Mouse (Mus musculus) hindbrain, embryonic 11.5 days (tissue): ENCODE data around the gene Fblim1. TPM values are rescaled to one million over a fixed set of nuclear protein-coding genes. Genes with fewer than 3 reads are reported as not detected.

Source experiments
- ATAC-seq: fragments of 200-750 bp; cut with Nextera tagmentation; 2 replicates; pipeline ENCODE4 v1.8.0; 2017; ENCODE audit warnings: mild to moderate bottlenecking, moderate TSS enrichment, moderate library complexity; ENCODE audit not compliant: low FRiP score
- DNase-seq: peaks from one replicate; pipeline ENCODE4 v3.0.0-alpha.2; 2015; ENCODE audit warnings: low spot score
- H3K27ac ChIP-seq: fragments of 300-500 bp; sonication (generic); 2 replicates; pipeline ENCODE4 v1.5.1; 2014; ENCODE audit warnings: mild to moderate bottlenecking, low read depth, low read length
- H3K27me3 ChIP-seq: fragments of 300-500 bp; sonication (generic); 2 replicates; pipeline ENCODE4 v1.6.1; 2014; ENCODE audit warnings: mild to moderate bottlenecking, low read length, moderate library complexity, mixed read lengths; ENCODE audit not compliant: control insufficient read depth, insufficient read depth
- H3K36me3 ChIP-seq: fragments of 300-500 bp; sonication (generic); 2 replicates; pipeline ENCODE4 v1.6.1; 2014; ENCODE audit warnings: mild to moderate bottlenecking, low read length, moderate library complexity, mixed read lengths; ENCODE audit not compliant: control insufficient read depth, insufficient read depth
- H3K4me1 ChIP-seq: fragments of 300-500 bp; sonication (generic); replicated peaks from 2 replicates; pipeline ENCODE4 v1.6.1; 2014; ENCODE audit warnings: low read length, mixed read lengths; ENCODE audit not compliant: control insufficient read depth, insufficient read depth
- H3K4me2 ChIP-seq: fragments of 300-500 bp; sonication (generic); replicated peaks from 2 replicates; pipeline ENCODE4 v1.6.1; 2014; ENCODE audit warnings: mild to moderate bottlenecking, low read depth, low read length
- H3K4me3 ChIP-seq: fragments of 300-500 bp; sonication (generic); 2 replicates; pipeline ENCODE4 v1.5.1; 2014; ENCODE audit warnings: low read depth, low read length
- H3K9ac ChIP-seq: fragments of 300-500 bp; sonication (generic); 2 replicates; pipeline ENCODE4 v1.6.1; 2014; ENCODE audit warnings: low read depth, low read length
- H3K9me3 ChIP-seq: fragments of 300-500 bp; sonication (generic); 2 replicates; pipeline ENCODE4 v1.6.1; 2016; ENCODE audit warnings: low read length; ENCODE audit not compliant: control insufficient read depth
- WGBS: fragments of 180-500 bp; shearing (Covaris S2); extraction: QIAGEN DNeasy Blood & Tissue Kit; methylation state at CpG from one replicate; pipeline ENCODE4 v1.1.7; 2014; 5-methylcytosine and 5-hydroxymethylcytosine counted together
- polyA plus RNA-seq: library from polyadenylated mRNA; unstranded; fragments of >200 nt; fragmentation: Nextera tagmentation; extraction: Ambion mirVana; gene quantifications from 2 replicates; pipeline ENCODE4 v1.2.1, GENCODE M21; 2014

The Fblim1 gene
- polyA plus RNA-seq, 1 experiment from 2014 or later, result 31.1 TPM

DNA sequence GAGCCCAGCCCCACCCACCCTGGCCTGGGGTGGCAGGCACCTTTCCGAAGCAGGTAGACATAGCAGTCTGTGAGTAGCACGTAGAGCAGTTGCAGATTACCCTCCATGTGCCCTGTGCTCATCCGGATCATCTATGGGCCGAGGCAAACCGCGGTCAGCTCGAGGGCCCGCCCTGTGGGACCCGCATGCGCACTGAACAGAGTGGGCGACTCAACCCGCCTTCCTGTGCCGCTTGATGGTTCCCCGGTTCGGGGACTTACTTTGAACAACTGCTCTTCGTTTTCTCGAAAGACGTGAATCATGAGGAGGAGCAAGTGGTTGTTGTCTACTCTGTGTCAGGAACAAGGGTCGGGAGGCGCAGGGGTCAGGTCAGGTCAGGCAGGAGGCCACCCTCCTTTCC lies 25.4 kb upstream of the Fblim1 start:
- H3K9me3 ChIP-seq, result no peaks in the 10 kb centered on the region
- peaks cover 27% of the 10 kb centered on the region for H3K36me3 ChIP-seq
- H3K4me3 ChIP-seq, result no peak overlapping the region
- H3K27me3 ChIP-seq, result no peaks in the 10 kb centered on the region
- 94% methylated on average over 20 of the region's 20 CpGs for WGBS
- no peak for DNase-seq
- no peak for ATAC-seq
- no peak overlapping the region for H3K27ac ChIP-seq
- H3K9ac ChIP-seq, result no peak overlapping the region
- no peaks in the 10 kb centered on the region for H3K4me1 ChIP-seq
- H3K4me2 ChIP-seq, result no peak overlapping the region

DNA sequence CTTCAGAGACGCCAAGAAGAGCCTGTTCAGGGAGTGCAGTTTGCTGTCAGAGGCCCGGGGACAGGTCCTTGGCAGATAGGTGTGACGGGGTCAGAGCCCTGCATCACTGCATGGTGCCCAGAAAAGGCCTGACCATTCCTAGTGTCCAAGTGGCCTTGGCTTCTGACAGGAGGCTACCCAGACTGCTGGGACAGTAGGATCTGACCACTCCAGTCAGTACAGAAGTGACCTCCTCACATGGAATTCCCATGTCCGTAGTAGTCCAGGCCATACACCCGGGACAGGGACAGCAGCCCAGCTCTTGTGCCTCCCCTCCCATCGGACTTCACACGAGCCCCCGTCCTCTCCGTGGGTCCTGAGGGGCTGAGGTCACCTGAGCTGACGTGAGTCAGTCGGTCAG lies 24.1 kb upstream of the Fblim1 start:
- 91% methylated on average over 11 of the region's 11 CpGs for WGBS
- Histone ChIP-seq H3K27ac (no peak overlapping the region), H3K4me2 (no peak overlapping the region), H3K4me1 (no peaks in the 10 kb centered on the region), H3K9ac (no peak overlapping the region), H3K9me3 (no peaks in the 10 kb centered on the region), H3K27me3 (no peaks in the 10 kb centered on the region), H3K4me3 (no peak overlapping the region), H3K36me3 (peaks cover 27% of the 10 kb centered on the region)
- DNase-seq (no peak), ATAC-seq (0 out of 2 replicates have a peak, but pooled peaks have one; percentile 11)

DNA sequence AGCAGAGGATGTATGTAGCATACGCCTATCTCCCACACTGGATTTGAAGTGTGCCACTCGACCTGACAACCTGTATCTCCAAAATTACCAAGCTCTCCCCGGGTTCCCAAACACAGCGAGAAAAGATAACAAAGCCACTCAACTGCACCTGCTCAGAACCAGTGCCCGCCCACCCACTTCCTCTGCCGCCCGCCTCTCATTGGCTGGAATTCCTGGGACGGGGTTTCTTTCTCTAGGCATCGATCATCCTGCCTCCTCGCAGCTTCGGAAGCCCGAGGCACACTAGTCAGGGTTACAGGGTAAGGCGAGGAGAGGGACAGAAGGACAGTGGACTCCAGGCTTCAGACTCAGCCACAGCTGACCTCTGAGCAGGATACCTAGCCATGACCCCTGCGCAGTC lies 22.8 kb upstream of the Fblim1 start:
- no peak overlapping the region for H3K4me2 ChIP-seq
- no peak overlapping the region for H3K4me3 ChIP-seq
- no peak overlapping the region for H3K9ac ChIP-seq
- no peaks in the 10 kb centered on the region for H3K9me3 ChIP-seq
- ATAC-seq, result no peak
- H3K27ac ChIP-seq, result no peak overlapping the region
- peaks cover 23% of the 10 kb centered on the region for H3K36me3 ChIP-seq
- 87% methylated on average over 14 of the region's 14 CpGs for WGBS
- DNase-seq, result no peak
- H3K4me1 ChIP-seq, result peaks cover under 1% of the 10 kb centered on the region; the same call in 1 of the 2 replicates
- H3K27me3 ChIP-seq, result no peaks in the 10 kb centered on the region

DNA sequence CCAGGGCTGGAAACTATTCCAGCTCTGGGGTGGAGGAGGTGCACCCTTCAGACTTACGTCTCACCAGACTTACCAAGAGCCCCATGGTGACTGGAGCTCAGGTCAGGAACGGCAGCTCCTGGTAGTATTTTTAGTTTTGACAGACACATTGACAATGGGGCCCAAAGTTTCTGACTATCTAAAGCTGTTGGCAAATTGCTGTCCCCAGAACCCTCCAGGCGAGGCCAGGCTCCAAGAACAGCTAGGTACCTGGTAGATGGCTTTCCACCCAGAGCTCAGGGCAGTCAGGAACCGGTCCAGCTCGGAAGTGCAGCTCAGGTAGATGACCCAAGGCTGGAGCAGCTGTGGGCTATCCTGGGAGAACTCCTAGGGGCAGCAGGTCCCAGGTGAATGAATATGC lies 21.6 kb upstream of the Fblim1 start:
- H3K36me3 ChIP-seq, result peaks cover 23% of the 10 kb centered on the region
- no peaks in the 10 kb centered on the region for H3K27me3 ChIP-seq
- H3K9ac ChIP-seq, result no peak overlapping the region
- H3K27ac ChIP-seq, result no peak overlapping the region
- peaks cover 2% of the 10 kb centered on the region; the same call in 1 of the 2 replicates for H3K4me1 ChIP-seq
- 89% methylated on average over 5 of the region's 5 CpGs for WGBS
- H3K9me3 ChIP-seq, result no peaks in the 10 kb centered on the region
- H3K4me2 ChIP-seq, result no peak overlapping the region
- no peak for ATAC-seq
- no peak overlapping the region for H3K4me3 ChIP-seq
- DNase-seq, result no peak

DNA sequence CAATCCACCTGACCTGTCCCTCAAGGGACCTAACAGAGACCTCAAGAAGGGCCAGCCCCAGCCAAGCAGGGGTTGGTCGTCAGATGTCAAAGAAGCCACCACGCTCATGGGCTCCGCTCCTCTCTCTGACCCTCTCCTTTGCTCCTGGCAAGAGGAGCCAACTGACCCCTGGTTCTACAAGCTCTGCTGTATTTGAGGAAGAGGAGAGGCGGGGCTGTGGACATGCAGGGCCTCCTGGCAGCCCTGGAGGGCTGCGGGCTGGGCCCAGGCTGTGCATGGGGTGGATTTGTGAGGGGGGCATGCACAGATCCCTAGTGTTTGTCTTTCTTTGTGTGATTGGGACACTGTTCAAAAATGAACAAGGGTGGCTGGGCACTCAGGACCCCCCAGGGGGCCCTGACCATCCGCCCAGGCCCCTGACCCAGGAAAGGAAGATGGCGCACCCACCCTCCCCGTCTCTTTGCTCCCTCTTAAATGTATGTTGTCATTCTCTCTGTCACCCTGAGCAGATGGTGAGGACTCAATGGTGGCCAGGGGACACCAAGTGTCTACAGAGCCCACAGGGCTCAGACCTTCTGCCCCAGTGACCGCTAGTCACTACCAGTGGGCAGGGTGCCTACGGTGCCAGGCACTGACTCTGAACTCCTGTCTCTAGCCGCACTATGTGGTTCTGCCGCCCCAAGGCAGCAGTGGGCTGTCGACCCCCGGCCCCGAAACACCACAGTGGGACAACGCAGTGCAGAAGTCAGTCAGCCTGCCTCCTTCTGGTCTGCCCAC lies 20.1 kb upstream of the Fblim1 start:
- H3K27me3 ChIP-seq, result no peaks in the 10 kb centered on the region
- H3K4me1 ChIP-seq, result peaks cover 2% of the 10 kb centered on the region; the same call in 1 of the 2 replicates
- no peak overlapping the region for H3K4me2 ChIP-seq
- no peak overlapping the region for H3K9ac ChIP-seq
- H3K27ac ChIP-seq, result no peak overlapping the region
- no peak for DNase-seq
- no peak for ATAC-seq
- no peaks in the 10 kb centered on the region for H3K9me3 ChIP-seq
- WGBS, result 94% methylated on average over 16 of the region's 16 CpGs
- H3K4me3 ChIP-seq, result no peak overlapping the region
- H3K36me3 ChIP-seq, result peaks cover 10% of the 10 kb centered on the region; the same call in 1 of the 2 replicates

DNA sequence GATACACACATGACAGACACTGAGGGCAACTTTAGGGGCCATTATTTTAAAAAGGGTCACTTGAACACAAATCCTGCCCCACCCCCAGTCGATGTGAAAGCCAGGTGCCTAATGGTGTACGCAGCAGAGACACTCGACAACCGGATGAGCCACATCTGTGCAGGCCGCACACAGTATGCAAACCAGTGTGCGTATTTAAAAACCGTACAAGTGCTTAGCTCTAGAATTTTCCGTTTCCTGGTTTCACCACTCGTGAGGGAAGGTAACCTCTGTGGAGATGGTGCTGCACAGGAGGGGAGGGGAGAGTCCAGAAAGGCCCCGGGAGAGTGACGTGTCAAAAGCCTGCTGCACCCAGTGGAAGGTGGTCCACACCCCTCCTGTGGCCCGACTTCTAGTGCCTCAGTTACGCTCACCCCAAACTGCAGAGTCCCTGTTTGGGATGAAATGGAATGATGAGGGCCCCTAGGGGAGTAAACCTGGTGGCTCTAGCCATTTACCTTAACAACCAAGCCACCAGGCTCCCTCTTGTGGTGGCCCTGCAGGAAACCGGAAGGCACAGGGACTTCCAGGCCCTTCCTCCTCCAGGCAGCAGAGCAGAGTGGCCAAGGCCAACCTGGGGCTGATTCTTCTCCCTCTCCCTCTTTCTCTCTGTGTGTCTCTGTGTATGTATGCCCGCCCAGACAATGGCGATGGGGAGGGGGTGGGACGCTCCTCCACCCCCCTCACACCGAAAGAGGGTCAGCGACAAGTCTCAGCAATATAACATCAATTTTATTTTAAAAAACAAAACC lies 19.3 kb upstream of the Fblim1 start:
- ATAC-seq, result no peak
- H3K27me3 ChIP-seq, result no peaks in the 10 kb centered on the region
- H3K4me1 ChIP-seq, result peaks cover 2% of the 10 kb centered on the region; the same call in 1 of the 2 replicates
- H3K9me3 ChIP-seq, result no peaks in the 10 kb centered on the region
- WGBS, result 72% methylated on average over 19 of the region's 19 CpGs
- DNase-seq, result peak; percentile 27
- peaks cover 7% of the 10 kb centered on the region; the same call in 1 of the 2 replicates for H3K36me3 ChIP-seq
- H3K4me2 ChIP-seq, result no peak overlapping the region
- H3K27ac ChIP-seq, result no peak overlapping the region
- no peak overlapping the region for H3K4me3 ChIP-seq
- no peak overlapping the region for H3K9ac ChIP-seq

DNA sequence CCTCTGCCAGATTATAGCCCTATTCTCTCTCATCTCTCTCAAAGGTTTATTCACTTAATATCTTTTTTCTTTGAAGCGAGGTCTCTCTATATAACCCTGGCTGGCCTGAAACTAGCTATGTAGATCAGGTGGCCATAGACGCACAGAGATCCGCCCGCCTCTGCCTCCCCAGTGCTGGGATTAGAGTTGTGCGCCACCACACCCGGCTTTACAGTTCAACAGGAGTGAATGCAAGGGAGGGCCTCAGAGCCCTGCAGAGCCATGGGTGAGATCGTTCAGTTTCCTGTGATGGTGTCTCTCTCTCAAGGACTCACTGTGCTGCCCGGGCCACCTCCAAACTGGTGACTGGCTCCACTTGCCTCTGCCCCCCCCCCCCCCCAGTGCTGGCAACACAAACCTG lies 18.2 kb upstream of the Fblim1 start:
- WGBS, result 89% methylated on average over 8 of the region's 8 CpGs
- Histone ChIP-seq H3K4me3 (no peak overlapping the region), H3K9me3 (no peaks in the 10 kb centered on the region), H3K4me2 (no peak overlapping the region), H3K27me3 (no peaks in the 10 kb centered on the region), H3K4me1 (peaks cover 2% of the 10 kb centered on the region; the same call in 1 of the 2 replicates), H3K27ac (no peak overlapping the region), H3K9ac (no peak overlapping the region), H3K36me3 (peaks cover 4% of the 10 kb centered on the region; the same call in 1 of the 2 replicates)
- no peak for DNase-seq
- no peak for ATAC-seq

DNA sequence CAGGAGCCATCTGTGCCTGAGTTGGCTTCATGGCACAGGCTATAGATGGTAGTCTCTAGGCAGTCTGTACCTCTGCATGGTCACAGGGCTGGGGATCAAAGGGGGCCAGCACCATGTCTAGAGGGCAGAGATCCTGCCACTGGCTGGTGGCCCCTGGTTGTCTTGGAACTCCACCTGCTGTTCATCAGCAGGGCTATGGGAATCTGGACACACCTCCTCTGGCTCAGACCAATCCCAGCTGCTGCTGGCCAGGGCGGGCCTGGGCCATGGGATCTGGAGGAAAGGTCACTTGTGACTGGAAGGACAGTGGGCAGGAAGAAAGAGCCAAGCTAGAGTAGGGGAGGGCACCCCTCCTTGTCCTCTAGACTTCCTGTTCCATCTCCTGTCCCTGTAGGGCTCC lies 17.8 kb upstream of the Fblim1 start, which contains the start of gene Slc25a34:
Gene Slc25a34, minus strand, starts transcription at position 156 of the 400 bp plus-strand sequence.
- Histone ChIP-seq H3K4me2 (no peak within 1 kb of the TSS), H3K4me1 (peaks cover 2% of the 10 kb centered on the region; the same call in 1 of the 2 replicates), H3K36me3 (peaks cover 4% of the 10 kb centered on the region; the same call in 1 of the 2 replicates), H3K27me3 (no peaks in the 10 kb centered on the region), H3K9me3 (no peaks in the 10 kb centered on the region), H3K27ac (no peak within 1 kb of the TSS), H3K9ac (no peak within 1 kb of the TSS), H3K4me3 (no peak within 1 kb of the TSS)
- WGBS, result 50% methylated on average over 1 of the region's 1 CpGs
- ATAC-seq (no peak), DNase-seq (no peak)
